ENCODE assay signal across 24 mouse cellular contexts in the genomic region with DNA sequence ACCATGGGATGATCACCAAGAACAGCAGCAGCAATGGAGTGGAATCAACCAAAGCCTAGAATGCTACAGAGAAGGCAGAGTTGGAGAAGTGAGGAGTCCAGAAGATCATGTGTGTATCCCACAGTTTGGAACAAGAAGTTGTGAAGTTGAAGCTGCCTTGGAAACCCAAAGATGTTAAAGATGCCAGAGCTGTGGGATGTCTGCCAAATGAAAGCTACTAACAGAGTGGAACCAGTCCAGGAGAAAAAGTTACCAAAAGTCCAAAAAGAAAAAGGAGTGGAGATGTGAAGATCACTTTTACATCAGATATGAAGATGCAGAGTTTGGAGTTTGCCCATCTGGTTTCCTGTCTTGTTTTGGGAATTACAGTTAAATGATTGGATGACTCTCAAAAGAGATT. TPM values are rescaled to one million over a fixed set of nuclear protein-coding genes. Genes with fewer than 3 reads are reported as not detected.
DNase-seq lines count a peak whose midpoint lies in the region; ATAC-seq and TF ChIP-seq lines count a peak whose summit lies in the region.
"Had no signal": no experiment of that assay in that cellular context is flagged by ENCODE, and none has a peak within 500 bp of the region (broad histone marks: within the 10 kb centered on the region; RNA-seq: fewer than 3 reads in every experiment).

No protein-coding gene starts in this region.

- H3K79me2 ChIP-seq in liver, adult 2 months (ENCODE audit: control insufficient read depth, insufficient read depth, low read length) = no peaks in the 10 kb centered on the region

- H3K9me3 ChIP-seq in liver, embryonic 11.5 days (ENCODE audit: control insufficient read depth, low read length) = no peaks in the 10 kb centered on the region
- no peaks in the 10 kb centered on the region for H3K9me3 ChIP-seq in kidney, embryonic 14.5 days (ENCODE audit: control insufficient read depth, low read length)

- H3K9ac ChIP-seq in liver, adult 2 months (ENCODE audit: low read depth, low read length) = no peak overlapping the region
- H3K9ac ChIP-seq in liver, embryonic 11.5 days (ENCODE audit: low read depth, low read length) = no peak overlapping the region
- H3K9ac ChIP-seq in kidney, embryonic 14.5 days (ENCODE audit: low read depth, low read length) = no peak overlapping the region

- no peak for ATAC-seq in liver, embryonic 11.5 days (replicated peaks; ENCODE audit: low FRiP score)
- ATAC-seq in kidney, embryonic 14.5 days (ENCODE audit: low FRiP score, low TSS enrichment) = no peak
- ATAC-seq: activated CD4-positive, CD25-positive, alpha-beta regulatory T cell, adult 4 months; CD4-positive, CD25-positive, alpha-beta regulatory T cell, adult 4 months; Patski had no signal

- peaks cover 1% of the 10 kb centered on the region; the same call in 1 of the 2 replicates for H3K4me1 ChIP-seq in liver, adult 2 months (ENCODE audit: control insufficient read depth, insufficient read depth, low read length)
- no peaks in the 10 kb centered on the region for H3K4me1 ChIP-seq in liver, embryonic 11.5 days (replicated peaks; ENCODE audit: control insufficient read depth, insufficient read depth, low read length)
- H3K4me1 ChIP-seq in kidney, embryonic 14.5 days (ENCODE audit: control insufficient read depth, insufficient read depth, low read length) = no peaks in the 10 kb centered on the region

- no peak for TF ChIP-seq POLR2A in liver, adult 2 months (IDR thresholded peaks at IDR 0.05; ENCODE audit: extremely low read depth, insufficient read depth, low read length)

- no peaks in the 10 kb centered on the region for H3K36me3 ChIP-seq in liver, adult 2 months (ENCODE audit: control insufficient read depth, insufficient read depth, low read length)
- no peaks in the 10 kb centered on the region for H3K36me3 ChIP-seq in liver, embryonic 11.5 days (ENCODE audit: control insufficient read depth, insufficient read depth, low read length)
- H3K36me3 ChIP-seq in kidney, embryonic 14.5 days (ENCODE audit: control insufficient read depth, insufficient read depth, low read length) = no peaks in the 10 kb centered on the region
- H3K36me3 ChIP-seq: G1E had no signal

- TF ChIP-seq CTCF in liver, adult 2 months (IDR thresholded peaks at IDR 0.05; ENCODE audit: low read depth, low read length) = no peak

- no peak overlapping the region for H3K4me3 ChIP-seq in liver, adult 2 months (ENCODE audit: insufficient read depth, low read depth, low read length)
- H3K4me3 ChIP-seq in liver, embryonic 11.5 days (ENCODE audit: low read depth, low read length) = no peak overlapping the region
- H3K4me3 ChIP-seq in kidney, embryonic 14.5 days (ENCODE audit: low read length) = no peak overlapping the region

- no peak overlapping the region for H3K27ac ChIP-seq in liver, adult 2 months (replicated peaks; ENCODE audit: insufficient read depth, low read depth, low read length)
- no peak overlapping the region for H3K27ac ChIP-seq in liver, embryonic 11.5 days (ENCODE audit: low read depth, low read length)
- H3K27ac ChIP-seq in kidney, embryonic 14.5 days (ENCODE audit: low read depth, low read length) = no peak overlapping the region

- H3K27me3 ChIP-seq in liver, adult 2 months (ENCODE audit: control insufficient read depth, insufficient read depth, low read length) = no peaks in the 10 kb centered on the region
- H3K27me3 ChIP-seq in liver, embryonic 11.5 days (replicated peaks; ENCODE audit: control insufficient read depth, insufficient read depth, low read length) = no peaks in the 10 kb centered on the region
- no peaks in the 10 kb centered on the region for H3K27me3 ChIP-seq in kidney, embryonic 14.5 days (ENCODE audit: control insufficient read depth, insufficient read depth, low read length)

- no peak overlapping the region for H3K4me2 ChIP-seq in liver, embryonic 11.5 days
- H3K4me2 ChIP-seq in kidney, embryonic 14.5 days (replicated peaks; ENCODE audit: low read depth, low read length) = no peak overlapping the region

- DNase-seq in liver, adult 2 months (ENCODE audit: extremely low read depth, low read depth, low spot score) = peak; percentile 18
- DNase-seq in liver, embryonic 11.5 days (ENCODE audit: low spot score) = no peak
- DNase-seq in NIH3T3 (ENCODE audit: low read depth) (peak; percentile 53), adipocyte (ENCODE audit: low spot score) (peak; percentile 58), MN1 (ENCODE audit: low spot score) (no peak)
- DNase-seq: adrenal gland, adult 2 months; adrenal gland, adult 8-10 months; adrenal gland, postnatal 10 days; adrenal gland, postnatal 14 days; adrenal gland, postnatal 25 days; adrenal gland, postnatal 36 days; B cell, adult 2 months; cerebellum, adult 11 months; cerebellum, adult 11-12 months; cerebellum, adult 18-20 months; cerebellum, adult 2 months; cerebellum, adult 8-10 months; cerebellum, adult 9-10 months had no signal

RNA-seq across cellular contexts. Expression of a gene that starts 16.3 kb away (rescaled TPM):
- 0.09 and 0.34 TPM in 2 replicates for total RNA-seq in liver, adult 2 months (2014; rRNA removed)
- 0.11 and 0.22 TPM in 2 replicates for polyA plus RNA-seq in liver, adult 2 months (2012; rRNA removed)
- polyA plus RNA-seq in liver, embryonic 11.5 days (2014; fragmentation: Nextera tagmentation; extraction: Ambion mirVana) = 43.9 and 52.9 TPM in 2 replicates
- polyA plus RNA-seq in kidney, embryonic 14.5 days (2014; fragmentation: Nextera tagmentation; extraction: Ambion mirVana) = 28.5 and 38.2 TPM in 2 replicates

RNA-seq across cellular contexts. Expression of a gene that starts 25.5 kb away (rescaled TPM):
- total RNA-seq in liver, adult 2 months (2014; rRNA removed) = 42.7 and 44.8 TPM in 2 replicates
- 98.5 and 106 TPM in 2 replicates for polyA plus RNA-seq in liver, adult 2 months (2012; rRNA removed)
- 102 and 111 TPM in 2 replicates for polyA plus RNA-seq in liver, embryonic 11.5 days (2014; fragmentation: Nextera tagmentation; extraction: Ambion mirVana)
- polyA plus RNA-seq in kidney, embryonic 14.5 days (2014; fragmentation: Nextera tagmentation; extraction: Ambion mirVana) = 107 and 125 TPM in 2 replicates

RNA-seq across cellular contexts. Expression of a gene that starts 26.5 kb away (rescaled TPM):
- 7.9 and 9.7 TPM in 2 replicates for total RNA-seq in liver, adult 2 months (2014; rRNA removed)
- 7.9 and 13.6 TPM in 2 replicates for polyA plus RNA-seq in liver, adult 2 months (2012; rRNA removed)
- 6.6 and 6.7 TPM in 2 replicates for polyA plus RNA-seq in liver, embryonic 11.5 days (2014; fragmentation: Nextera tagmentation; extraction: Ambion mirVana)
- polyA plus RNA-seq in kidney, embryonic 14.5 days (2014; fragmentation: Nextera tagmentation; extraction: Ambion mirVana) = 10.4 and 12.3 TPM in 2 replicates
- total RNA-seq: CH12.LX had no signal
- polyA plus RNA-seq: CD4-positive, CD25-positive, alpha-beta regulatory T cell, adult 4 months had no signal

RNA-seq across cellular contexts. Expression of a gene that starts 40.4 kb away (rescaled TPM):
- 73.9 and 117 TPM in 2 replicates for total RNA-seq in liver, adult 2 months (2014; rRNA removed)
- 319 and 341 TPM in 2 replicates for polyA plus RNA-seq in liver, adult 2 months (2012; rRNA removed)
- 43.7 and 44.6 TPM in 2 replicates for polyA plus RNA-seq in liver, embryonic 11.5 days (2014; fragmentation: Nextera tagmentation; extraction: Ambion mirVana)
- 134 and 149 TPM in 2 replicates for polyA plus RNA-seq in kidney, embryonic 14.5 days (2014; fragmentation: Nextera tagmentation; extraction: Ambion mirVana)

RNA-seq across cellular contexts. Expression of a gene that starts 41.3 kb away (rescaled TPM):
- 3.1 and 5.0 TPM in 2 replicates for total RNA-seq in liver, adult 2 months (2014; rRNA removed)
- polyA plus RNA-seq in liver, adult 2 months (2012; rRNA removed) = 6.7 and 11.7 TPM in 2 replicates
- 20.6 and 21.4 TPM in 2 replicates for polyA plus RNA-seq in liver, embryonic 11.5 days (2014; fragmentation: Nextera tagmentation; extraction: Ambion mirVana)
- polyA plus RNA-seq in kidney, embryonic 14.5 days (2014; fragmentation: Nextera tagmentation; extraction: Ambion mirVana) = 26.5 and 32.5 TPM in 2 replicates

Comparison
In these comparisons a context has a peak if more than half of its experiments do, and no peak if none do; other contexts are left out.
1. DNase-seq: peak in liver, adult 2 months (single experiment), NIH3T3 (single experiment) and adipocyte (single experiment); none in liver, embryonic 11.5 days (single experiment) and MN1 (single experiment).
2. RNA of a gene that starts 16.3 kb away (polyA plus RNA-seq): 43.9 to 52.9 TPM in liver, embryonic 11.5 days and 28.5 to 38.2 TPM in kidney, embryonic 14.5 days; 0.11 to 0.22 TPM in liver, adult 2 months; every median in the first group is over 10 times any median in the second.